Comparison of ENCODE assay signal across 25 mouse cellular contexts in genomic region chr5:58559816-58560215, GRCm38 (mm10).
"Had no signal": no experiment of that assay in that cellular context is flagged by ENCODE, and none has a peak within 500 bp of the region (broad histone marks: within the 10 kb centered on the region; RNA-seq: fewer than 3 reads in every experiment).

No protein-coding gene starts in this region.

- H3K36me3 ChIP-seq: heart, embryonic 10.5 days; heart, embryonic 12.5 days; hindbrain, embryonic 10.5 days; hindbrain, embryonic 12.5 days; hindbrain, embryonic 15.5 days; intestine, embryonic 15.5 days; limb, embryonic 13.5 days; liver, embryonic 13.5 days had no signal

- H3K4me3 ChIP-seq: gastrocnemius, adult 2 months; heart, embryonic 10.5 days; heart, embryonic 12.5 days; hindbrain, embryonic 10.5 days; hindbrain, embryonic 12.5 days; hindbrain, embryonic 15.5 days; intestine, embryonic 15.5 days; layer of hippocampus, adult 2 months; left cerebral cortex, adult 2 months; limb, embryonic 13.5 days; liver, embryonic 13.5 days had no signal

- H3K9me3 ChIP-seq: heart, embryonic 10.5 days; heart, embryonic 12.5 days; hindbrain, embryonic 10.5 days; hindbrain, embryonic 12.5 days; hindbrain, embryonic 15.5 days; intestine, embryonic 15.5 days; limb, embryonic 13.5 days; liver, embryonic 13.5 days had no signal

- H3K9ac ChIP-seq: heart, embryonic 12.5 days; hindbrain, embryonic 12.5 days; hindbrain, embryonic 15.5 days; intestine, embryonic 15.5 days; limb, embryonic 13.5 days; liver, embryonic 13.5 days had no signal

- H3K27me3 ChIP-seq: heart, embryonic 12.5 days; hindbrain, embryonic 12.5 days; hindbrain, embryonic 15.5 days; intestine, embryonic 15.5 days; limb, embryonic 13.5 days; liver, embryonic 13.5 days had no signal

- H3K4me2 ChIP-seq: heart, embryonic 12.5 days; hindbrain, embryonic 12.5 days; hindbrain, embryonic 15.5 days; intestine, embryonic 15.5 days; limb, embryonic 13.5 days; liver, embryonic 11.5 days; liver, embryonic 13.5 days had no signal

- H3K27ac ChIP-seq: gastrocnemius, adult 2 months; heart, embryonic 10.5 days; hindbrain, embryonic 10.5 days; hindbrain, embryonic 12.5 days; hindbrain, embryonic 15.5 days; intestine, embryonic 15.5 days; layer of hippocampus, adult 2 months; left cerebral cortex, adult 2 months; limb, embryonic 13.5 days; liver, embryonic 13.5 days had no signal

- DNase-seq: gastrocnemius, adult 2 months; gastrocnemius, postnatal 10 days; gastrocnemius, postnatal 25 days; heart, adult 18-20 months; heart, postnatal 10 days; heart, postnatal 4 days; kidney, adult 18-20 months; kidney, adult 8-10 months; kidney, postnatal 10 days; kidney, postnatal 25 days; kidney, postnatal 4 days; liver; liver, embryonic 13.5 days had no signal

- H3K4me1 ChIP-seq: heart, embryonic 10.5 days; heart, embryonic 12.5 days; hindbrain, embryonic 10.5 days; hindbrain, embryonic 12.5 days; hindbrain, embryonic 15.5 days; intestine, embryonic 15.5 days; limb, embryonic 13.5 days; liver, embryonic 13.5 days had no signal

- ATAC-seq: inflammation-experienced regulatory T-cells, adult 6 months; intestine, embryonic 15.5 days; intestine, postnatal 0 days had no signal
